Mouse (Mus musculus) hindbrain, embryonic 15.5 days (tissue): ENCODE measurements around the gene Zfp444. TPM values are rescaled to one million over a fixed set of nuclear protein-coding genes. Genes with fewer than 3 reads are reported as not detected.
"Not testable (repeated sequence)": the region's sequence is repeated elsewhere in the genome, so short reads cannot be mapped to it uniquely, and the experiment has no call there.

Source experiments
- ATAC-seq: fragments of 200-750 bp; cut with Nextera tagmentation; 2 replicates; pipeline ENCODE4 v1.8.0; 2017; ENCODE audit warnings: low read depth, moderate number of reproducible peaks, moderate TSS enrichment; ENCODE audit not compliant: low FRiP score
- H3K27ac ChIP-seq: fragments of 300-500 bp; sonication (generic); replicated peaks from 2 replicates; pipeline ENCODE4 v1.5.1; 2015; ENCODE audit warnings: mild to moderate bottlenecking, inconsistent platforms
- H3K27me3 ChIP-seq: fragments of 300-500 bp; sonication (generic); 2 replicates; pipeline ENCODE4 v1.6.1; 2015; ENCODE audit warnings: control low read depth, inconsistent platforms
- H3K36me3 ChIP-seq: fragments of 300-500 bp; sonication (generic); 2 replicates; pipeline ENCODE4 v1.6.1; 2015; ENCODE audit warnings: control low read depth, inconsistent platforms
- H3K4me1 ChIP-seq: fragments of 300-500 bp; sonication (generic); replicated peaks from 2 replicates; pipeline ENCODE4 v1.6.1; 2015; ENCODE audit warnings: control low read depth, inconsistent platforms
- H3K4me2 ChIP-seq: fragments of 300-500 bp; sonication (generic); 2 replicates; pipeline ENCODE4 v1.6.1; 2015; ENCODE audit warnings: moderate library complexity, mild to moderate bottlenecking, inconsistent platforms
- H3K4me3 ChIP-seq: fragments of 300-500 bp; sonication (generic); 2 replicates; pipeline ENCODE4 v1.5.1; 2015; ENCODE audit warnings: mild to moderate bottlenecking, inconsistent platforms
- H3K9ac ChIP-seq: fragments of 300-500 bp; sonication (generic); 2 replicates; pipeline ENCODE4 v1.6.1; 2015; ENCODE audit warnings: inconsistent platforms
- H3K9me3 ChIP-seq: fragments of 300-500 bp; sonication (generic); 2 replicates; pipeline ENCODE4 v1.6.1; 2016; ENCODE audit warnings: control low read depth, inconsistent platforms
- WGBS: fragments of 180-500 bp; shearing (Covaris S2); methylation state at CpG from one replicate; pipeline ENCODE4 v1.1.7; 2015; 5-methylcytosine and 5-hydroxymethylcytosine counted together
- polyA plus RNA-seq: library from polyadenylated mRNA; unstranded; fragments of >200 nt; fragmentation: Nextera tagmentation; extraction: Ambion mirVana; gene quantifications from 2 replicates; pipeline ENCODE4 v1.2.1, GENCODE M21; 2015

The Zfp444 gene
- polyA plus RNA-seq, 1 experiment from 2014 or later, result 90.1 TPM

- Histone ChIP-seq H3K36me3 (no peaks in the 10 kb centered on the region), H3K4me1 (peaks cover 16% of the 10 kb centered on the region), H3K27ac (no peak overlapping the region), H3K9me3 (no peaks in the 10 kb centered on the region), H3K27me3 (no peaks in the 10 kb centered on the region), H3K4me2 (no peak overlapping the region), H3K4me3 (no peak overlapping the region), H3K9ac (no peak overlapping the region)
- WGBS, result 83% methylated on average over 3 of the region's 3 CpGs
- ATAC-seq, result no peak
Observed at GRCm38 (mm10) chr7:6169403-6169802, 2.6 kb upstream of the Zfp444 start.

GRCm38 (mm10) chr7:6170391-6170790, 1.6 kb upstream of the Zfp444 start:
- 88% methylated on average over 9 of the region's 9 CpGs for WGBS
- H3K4me1 ChIP-seq, result peaks cover 16% of the 10 kb centered on the region
- H3K9ac ChIP-seq, result no peak overlapping the region
- no peak overlapping the region for H3K4me3 ChIP-seq
- H3K27me3 ChIP-seq, result no peaks in the 10 kb centered on the region
- no peaks in the 10 kb centered on the region for H3K36me3 ChIP-seq
- no peak overlapping the region for H3K4me2 ChIP-seq
- no peak overlapping the region for H3K27ac ChIP-seq
- H3K9me3 ChIP-seq, result no peaks in the 10 kb centered on the region
- ATAC-seq, result no peak

- Histone ChIP-seq H3K27ac (peak overlapping the region; percentile 92), H3K4me2 (peak overlapping the region; percentile 76), H3K9me3 (no peaks in the 10 kb centered on the region), H3K27me3 (no peaks in the 10 kb centered on the region), H3K4me1 (peaks cover 16% of the 10 kb centered on the region), H3K4me3 (peak overlapping the region; percentile 83), H3K9ac (peak overlapping the region; percentile 60; the same call in 1 of the 2 replicates), H3K36me3 (peaks cover 3% of the 10 kb centered on the region; the same call in 1 of the 2 replicates)
- 57% methylated on average over 6 of the region's 6 CpGs for WGBS
- ATAC-seq, result no peak
Observed at GRCm38 (mm10) chr7:6170871-6171270, 1.2 kb upstream of the Zfp444 start.

GRCm38 (mm10) chr7:6171444-6172005, 501 bp upstream of the Zfp444 start:
- Histone ChIP-seq H3K36me3 (peaks cover 4% of the 10 kb centered on the region; the same call in 1 of the 2 replicates), H3K27me3 (no peaks in the 10 kb centered on the region), H3K4me3 (peak overlapping the region; percentile 83), H3K9ac (peak overlapping the region; percentile 60), H3K9me3 (no peaks in the 10 kb centered on the region), H3K4me2 (peak overlapping the region; percentile 76), H3K4me1 (peaks cover 16% of the 10 kb centered on the region), H3K27ac (peak overlapping the region; percentile 92)
- ATAC-seq, result peak; percentile 39
- WGBS, result under 1% methylated on average over 24 of the region's 24 CpGs

GRCm38 (mm10) chr7:6172674-6173244, 733 bp downstream of the Zfp444 start:
- H3K4me3 ChIP-seq, result peak overlapping the region; percentile 83
- peak; percentile 36 for ATAC-seq
- peak overlapping the region; percentile 73 for H3K9ac ChIP-seq
- no peaks in the 10 kb centered on the region for H3K9me3 ChIP-seq
- no peaks in the 10 kb centered on the region for H3K27me3 ChIP-seq
- H3K4me2 ChIP-seq, result peak overlapping the region; percentile 76
- H3K36me3 ChIP-seq, result peaks cover 4% of the 10 kb centered on the region; the same call in 1 of the 2 replicates
- peaks cover 16% of the 10 kb centered on the region for H3K4me1 ChIP-seq
- H3K27ac ChIP-seq, result peak overlapping the region; percentile 92
- 1% methylated on average over 28 of the region's 28 CpGs for WGBS

- Histone ChIP-seq H3K4me1 (peaks cover 16% of the 10 kb centered on the region), H3K9ac (no peak overlapping the region), H3K4me3 (no peak overlapping the region), H3K36me3 (peaks cover 4% of the 10 kb centered on the region), H3K9me3 (no peaks in the 10 kb centered on the region), H3K4me2 (no peak overlapping the region), H3K27me3 (no peaks in the 10 kb centered on the region), H3K27ac (no peak overlapping the region)
- 90% methylated on average over 8 of the region's 8 CpGs for whole genome bisulfite sequencing
- ATAC-seq, result no peak
Observed at GRCm38 (mm10) chr7:6173872-6174271, 1.8 kb downstream of the Zfp444 start.

GRCm38 (mm10) chr7:6174365-6174987, 2.5 kb downstream of the Zfp444 start:
- 86% methylated on average over 9 of the region's 9 CpGs for WGBS

GRCm38 (mm10) chr7:6179013-6179412, 7.0 kb downstream of the Zfp444 start:
- Histone ChIP-seq H3K4me2 (no peak overlapping the region), H3K9ac (no peak overlapping the region), H3K4me1 (no peaks in the 10 kb centered on the region), H3K36me3 (peaks cover 24% of the 10 kb centered on the region), H3K9me3 (no peaks in the 10 kb centered on the region), H3K27ac (no peak overlapping the region), H3K27me3 (no peaks in the 10 kb centered on the region), H3K4me3 (no peak overlapping the region)
- ATAC-seq, result no peak

More at GRCm38 (mm10) chr7:6174365-6174987, 2.5 kb downstream of the Zfp444 start:
- not testable (repeated sequence) for H3K27me3 ChIP-seq, H3K36me3 ChIP-seq, H3K4me2 ChIP-seq, H3K9ac ChIP-seq, H3K9me3 ChIP-seq, ATAC-seq, H3K4me3 ChIP-seq, H3K27ac ChIP-seq
- peaks cover 16% of the 10 kb centered on the region for H3K4me1 ChIP-seq

- Histone ChIP-seq H3K27ac (no peak overlapping the region), H3K9ac (no peak overlapping the region), H3K4me3 (no peak overlapping the region), H3K4me2 (no peak overlapping the region), H3K27me3 (no peaks in the 10 kb centered on the region), H3K9me3 (no peaks in the 10 kb centered on the region), H3K36me3 (peaks cover 56% of the 10 kb centered on the region), H3K4me1 (no peaks in the 10 kb centered on the region)
- ATAC-seq, result no peak
Observed at GRCm38 (mm10) chr7:6182882-6183281, 10.9 kb downstream of the Zfp444 start.

- Histone ChIP-seq H3K4me1 (no peaks in the 10 kb centered on the region), H3K4me3 (no peak overlapping the region), H3K36me3 (peaks cover 65% of the 10 kb centered on the region), H3K27ac (no peak overlapping the region), H3K4me2 (no peak overlapping the region), H3K9ac (no peak overlapping the region), H3K9me3 (no peaks in the 10 kb centered on the region), H3K27me3 (no peaks in the 10 kb centered on the region)
- 93% methylated on average over 19 of the region's 19 CpGs for WGBS
- no peak for ATAC-seq
Observed at GRCm38 (mm10) chr7:6183802-6184201, 11.8 kb downstream of the Zfp444 start.

- Histone ChIP-seq H3K36me3 (peaks cover 68% of the 10 kb centered on the region), H3K27ac (no peak overlapping the region), H3K9ac (no peak overlapping the region), H3K4me1 (no peaks in the 10 kb centered on the region), H3K9me3 (no peaks in the 10 kb centered on the region), H3K27me3 (no peaks in the 10 kb centered on the region), H3K4me3 (no peak overlapping the region), H3K4me2 (no peak overlapping the region)
- WGBS, result 85% methylated on average over 8 of the region's 8 CpGs
- no peak for ATAC-seq
Observed at GRCm38 (mm10) chr7:6184521-6184920, 12.5 kb downstream of the Zfp444 start.

GRCm38 (mm10) chr7:6185391-6185790, 13.4 kb downstream of the Zfp444 start:
- Histone ChIP-seq H3K9ac (no peak overlapping the region), H3K36me3 (peaks cover 69% of the 10 kb centered on the region), H3K27ac (no peak overlapping the region), H3K27me3 (no peaks in the 10 kb centered on the region), H3K4me3 (no peak overlapping the region), H3K4me2 (no peak overlapping the region), H3K4me1 (no peaks in the 10 kb centered on the region), H3K9me3 (no peaks in the 10 kb centered on the region)
- WGBS, result 96% methylated on average over 1 of the region's 1 CpGs
- ATAC-seq, result no peak
